Mouse (Mus musculus) neural tube, embryonic 13.5 days (tissue): Measurements from ENCODE around the gene Exo5. TPM values are rescaled to one million over a fixed set of nuclear protein-coding genes. Genes with fewer than 3 reads are reported as not detected.
A peak's percentile ranks its signal among the peaks of the same experiment; 100 is the strongest.

Experiments used
- ATAC-seq: fragments of 200-750 bp; cut with Nextera tagmentation; 2 replicates; pipeline ENCODE4 v1.8.0; 2017; ENCODE audit warnings: low read depth, mild to moderate bottlenecking, moderate TSS enrichment, moderate library complexity
- H3K27ac ChIP-seq: fragments of 300-500 bp; sonication (generic); replicated peaks from 2 replicates; pipeline ENCODE4 v1.5.1; 2015; ENCODE audit warnings: moderate library complexity, mild to moderate bottlenecking, inconsistent platforms
- H3K27me3 ChIP-seq: fragments of 300-500 bp; sonication (generic); 2 replicates; pipeline ENCODE4 v1.6.1; 2015; ENCODE audit warnings: mild to moderate bottlenecking, inconsistent platforms
- H3K36me3 ChIP-seq: fragments of 300-500 bp; sonication (generic); 2 replicates; pipeline ENCODE4 v1.6.1; 2015; ENCODE audit warnings: mild to moderate bottlenecking, inconsistent platforms
- H3K4me1 ChIP-seq: fragments of 300-500 bp; sonication (generic); replicated peaks from 2 replicates; pipeline ENCODE4 v1.6.1; 2015; ENCODE audit warnings: inconsistent platforms
- H3K4me2 ChIP-seq: fragments of 300-500 bp; sonication (generic); 2 replicates; pipeline ENCODE4 v1.6.1; 2015; ENCODE audit warnings: inconsistent platforms, mild to moderate bottlenecking, moderate library complexity
- H3K4me3 ChIP-seq: fragments of 300-500 bp; sonication (generic); 2 replicates; pipeline ENCODE4 v1.5.1; 2015; ENCODE audit warnings: mild to moderate bottlenecking, inconsistent platforms
- H3K9ac ChIP-seq: fragments of 300-500 bp; sonication (generic); 2 replicates; pipeline ENCODE4 v1.6.1; 2015; ENCODE audit warnings: moderate library complexity, mild to moderate bottlenecking, inconsistent platforms
- H3K9me3 ChIP-seq: fragments of 300-500 bp; sonication (generic); 2 replicates; pipeline ENCODE4 v1.6.1; 2016; ENCODE audit warnings: inconsistent platforms
- WGBS: fragments of 180-500 bp; shearing (Covaris S2); methylation state at CpG from one replicate; pipeline ENCODE4 v1.1.7; 2015; 5-methylcytosine and 5-hydroxymethylcytosine counted together
- polyA plus RNA-seq: library from polyadenylated mRNA; unstranded; fragments of >200 nt; fragmentation: Nextera tagmentation; extraction: Ambion mirVana; gene quantifications from 2 replicates; pipeline ENCODE4 v1.2.1, GENCODE M21; 2015

Gene Exo5
- polyA plus RNA-seq: 36.1 and 38.8 TPM in 2 replicates

GRCm38 (mm10) chr4:120924554-120925299 lies at the start of gene Exo5:
TSS of gene Exo5 (minus strand) at chr4:120925017.
- under 1% methylated on average over 33 of the region's 33 CpGs for WGBS
- H3K4me1 ChIP-seq: peaks cover 9% of the 10 kb centered on the region; the same call in 1 of the 2 replicates
- H3K36me3 ChIP-seq: peaks cover 33% of the 10 kb centered on the region
- ATAC-seq: peak; percentile 99
- peaks cover 12% of the 10 kb centered on the region for H3K9me3 ChIP-seq
- peak within 1 kb of the TSS; percentile 64 for H3K4me2 ChIP-seq
- H3K4me3 ChIP-seq: peak within 1 kb of the TSS; percentile 69
- peak within 1 kb of the TSS; percentile 93 for H3K27ac ChIP-seq
- H3K9ac ChIP-seq: peak within 1 kb of the TSS; percentile 85
- no peaks in the 10 kb centered on the region for H3K27me3 ChIP-seq

GRCm38 (mm10) chr4:120971842-120972241 lies 47.0 kb upstream of the Exo5 start:
- no peak overlapping the region for H3K4me3 ChIP-seq
- no peaks in the 10 kb centered on the region for H3K4me1 ChIP-seq
- H3K27ac ChIP-seq: no peak overlapping the region
- no peaks in the 10 kb centered on the region for H3K27me3 ChIP-seq
- no peak overlapping the region for H3K9ac ChIP-seq
- no peak for ATAC-seq
- WGBS: 88% methylated on average over 8 of the region's 8 CpGs
- H3K4me2 ChIP-seq: no peak overlapping the region
- peaks cover 88% of the 10 kb centered on the region for H3K36me3 ChIP-seq
- H3K9me3 ChIP-seq: no peaks in the 10 kb centered on the region

- no peak overlapping the region for H3K4me3 ChIP-seq
- no peaks in the 10 kb centered on the region for H3K4me1 ChIP-seq
- no peaks in the 10 kb centered on the region for H3K27me3 ChIP-seq
- H3K4me2 ChIP-seq: no peak overlapping the region
- H3K9ac ChIP-seq: no peak overlapping the region
- 85% methylated on average over 5 of the region's 5 CpGs for WGBS
- no peak overlapping the region for H3K27ac ChIP-seq
- peak; percentile 61 for ATAC-seq
- no peaks in the 10 kb centered on the region for H3K9me3 ChIP-seq
- H3K36me3 ChIP-seq: peaks cover 74% of the 10 kb centered on the region
These were observed 44.7 kb upstream of the Exo5 start for GRCm38 (mm10) chr4:120969382-120970146.

- peaks cover 63% of the 10 kb centered on the region for H3K36me3 ChIP-seq
- H3K4me2 ChIP-seq: no peak overlapping the region
- no peaks in the 10 kb centered on the region for H3K27me3 ChIP-seq
- H3K27ac ChIP-seq: no peak overlapping the region
- H3K9me3 ChIP-seq: no peaks in the 10 kb centered on the region
- H3K9ac ChIP-seq: no peak overlapping the region
- no peak overlapping the region for H3K4me3 ChIP-seq
- 93% methylated on average over 9 of the region's 9 CpGs for WGBS
- ATAC-seq: no peak
- no peaks in the 10 kb centered on the region for H3K4me1 ChIP-seq
These were observed 43.7 kb upstream of the Exo5 start for GRCm38 (mm10) chr4:120968486-120968885.

GRCm38 (mm10) chr4:120955586-120955985 lies 30.8 kb upstream of the Exo5 start:
- H3K4me2 ChIP-seq: no peak overlapping the region
- no peak overlapping the region for H3K4me3 ChIP-seq
- ATAC-seq: no peak
- WGBS: 97% methylated on average over 1 of the region's 1 CpGs
- H3K27me3 ChIP-seq: no peaks in the 10 kb centered on the region
- peaks cover 15% of the 10 kb centered on the region for H3K4me1 ChIP-seq
- H3K36me3 ChIP-seq: no peaks in the 10 kb centered on the region
- H3K9ac ChIP-seq: no peak overlapping the region
- no peak overlapping the region for H3K27ac ChIP-seq
- no peaks in the 10 kb centered on the region for H3K9me3 ChIP-seq

- 50% methylated on average over 1 of the region's 1 CpGs for WGBS
- ATAC-seq: no peak
- Histone ChIP-seq H3K27ac (no peak overlapping the region), H3K4me1 (peaks cover 17% of the 10 kb centered on the region), H3K4me2 (no peak overlapping the region), H3K36me3 (no peaks in the 10 kb centered on the region), H3K9ac (no peak overlapping the region), H3K27me3 (no peaks in the 10 kb centered on the region), H3K9me3 (no peaks in the 10 kb centered on the region), H3K4me3 (no peak overlapping the region)
These were observed 28.9 kb upstream of the Exo5 start for GRCm38 (mm10) chr4:120953667-120954066.

GRCm38 (mm10) chr4:120953038-120953437 lies 28.2 kb upstream of the Exo5 start:
- H3K4me2 ChIP-seq: no peak overlapping the region
- no peak overlapping the region for H3K4me3 ChIP-seq
- no peak overlapping the region for H3K9ac ChIP-seq
- peaks cover 17% of the 10 kb centered on the region for H3K4me1 ChIP-seq
- H3K27ac ChIP-seq: peak overlapping the region; percentile 23; the same call in 1 of the 2 replicates
- no peak for ATAC-seq
- WGBS: 76% methylated on average over 4 of the region's 4 CpGs
- H3K36me3 ChIP-seq: no peaks in the 10 kb centered on the region
- no peaks in the 10 kb centered on the region for H3K27me3 ChIP-seq
- H3K9me3 ChIP-seq: no peaks in the 10 kb centered on the region

- Histone ChIP-seq H3K4me1 (peaks cover 17% of the 10 kb centered on the region), H3K4me2 (peak overlapping the region; percentile 56), H3K4me3 (peak overlapping the region; percentile 65), H3K27me3 (no peaks in the 10 kb centered on the region), H3K27ac (peak overlapping the region; percentile 87), H3K9ac (peak overlapping the region; percentile 76), H3K9me3 (no peaks in the 10 kb centered on the region), H3K36me3 (0 out of 2 replicates have a peak, but pooled peaks cover 3% of the 10 kb centered on the region)
- no peak for ATAC-seq
- 51% methylated on average over 6 of the region's 6 CpGs for WGBS
These were observed 27.3 kb upstream of the Exo5 start for GRCm38 (mm10) chr4:120952163-120952562.

GRCm38 (mm10) chr4:120951428-120951973 lies 26.7 kb upstream of the Exo5 start, which contains the start of gene Zfp69:
TSS of gene Zfp69 (minus strand) at chr4:120951699.
- H3K4me1 ChIP-seq: peaks cover 17% of the 10 kb centered on the region
- WGBS: under 1% methylated on average over 53 of the region's 60 CpGs
- peak; percentile 98 for ATAC-seq

GRCm38 (mm10) chr4:120950763-120951427 lies 26.1 kb upstream of the Exo5 start:
- Histone ChIP-seq H3K27ac (peak overlapping the region; percentile 87), H3K4me3 (peak overlapping the region; percentile 65), H3K27me3 (no peaks in the 10 kb centered on the region), H3K9me3 (no peaks in the 10 kb centered on the region), H3K36me3 (peaks cover 14% of the 10 kb centered on the region; the same call in 1 of the 2 replicates), H3K9ac (peak overlapping the region; percentile 76), H3K4me1 (peaks cover 17% of the 10 kb centered on the region), H3K4me2 (peak overlapping the region; percentile 56)
- no peak; the same call in none of the 2 replicates for ATAC-seq
- 6% methylated on average over 20 of the region's 20 CpGs for WGBS

More at GRCm38 (mm10) chr4:120951428-120951973, 26.7 kb upstream of the Exo5 start, which contains the start of gene Zfp69:
- Histone ChIP-seq H3K4me2 (peak within 1 kb of the TSS; percentile 56), H3K9ac (peak within 1 kb of the TSS; percentile 76), H3K27me3 (no peaks in the 10 kb centered on the region), H3K9me3 (no peaks in the 10 kb centered on the region), H3K4me3 (peak within 1 kb of the TSS; percentile 65), H3K36me3 (0 out of 2 replicates have a peak, but pooled peaks cover 9% of the 10 kb centered on the region), H3K27ac (peak within 1 kb of the TSS; percentile 87)

- 81% methylated on average over 3 of the region's 3 CpGs for WGBS
- Histone ChIP-seq H3K9ac (no peak overlapping the region), H3K36me3 (peaks cover 18% of the 10 kb centered on the region), H3K27ac (no peak overlapping the region), H3K27me3 (no peaks in the 10 kb centered on the region), H3K9me3 (no peaks in the 10 kb centered on the region), H3K4me1 (peaks cover 17% of the 10 kb centered on the region), H3K4me3 (no peak overlapping the region), H3K4me2 (peak overlapping the region; percentile 56; the same call in 1 of the 2 replicates)
- no peak for ATAC-seq
These were observed 24.1 kb upstream of the Exo5 start for GRCm38 (mm10) chr4:120948938-120949337.
